Mouse (Mus musculus): ENCODE results near the gene Lrp1. TPM values are rescaled to one million over a fixed set of nuclear protein-coding genes. Genes with fewer than 3 reads are reported as not detected.

The Lrp1 gene
- total RNA-seq, 1 experiment from 2014 or later: 3.2 TPM

DNA sequence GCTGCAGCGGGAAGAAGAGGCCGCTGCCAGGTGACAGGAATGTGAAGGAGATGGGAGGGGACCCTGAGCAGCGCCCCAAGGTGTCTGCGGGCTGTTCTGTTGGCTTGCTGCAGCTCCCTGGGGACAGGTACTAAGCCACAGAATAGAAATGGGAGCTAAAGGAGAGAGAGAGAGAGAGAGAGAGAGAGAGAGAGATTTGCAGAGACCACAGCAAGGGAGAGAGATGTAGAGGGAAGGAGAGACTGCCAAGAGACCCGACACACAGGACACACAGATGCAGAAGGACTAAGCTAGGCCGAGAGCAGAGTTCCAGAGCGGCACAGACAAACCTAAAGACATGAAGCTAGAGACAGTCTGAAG is 108.7 kb downstream of the Lrp1 start:
- no peak for ATAC-seq (replicated peaks; ENCODE audit: low read depth, poor library complexity, severe bottlenecking)

DNA sequence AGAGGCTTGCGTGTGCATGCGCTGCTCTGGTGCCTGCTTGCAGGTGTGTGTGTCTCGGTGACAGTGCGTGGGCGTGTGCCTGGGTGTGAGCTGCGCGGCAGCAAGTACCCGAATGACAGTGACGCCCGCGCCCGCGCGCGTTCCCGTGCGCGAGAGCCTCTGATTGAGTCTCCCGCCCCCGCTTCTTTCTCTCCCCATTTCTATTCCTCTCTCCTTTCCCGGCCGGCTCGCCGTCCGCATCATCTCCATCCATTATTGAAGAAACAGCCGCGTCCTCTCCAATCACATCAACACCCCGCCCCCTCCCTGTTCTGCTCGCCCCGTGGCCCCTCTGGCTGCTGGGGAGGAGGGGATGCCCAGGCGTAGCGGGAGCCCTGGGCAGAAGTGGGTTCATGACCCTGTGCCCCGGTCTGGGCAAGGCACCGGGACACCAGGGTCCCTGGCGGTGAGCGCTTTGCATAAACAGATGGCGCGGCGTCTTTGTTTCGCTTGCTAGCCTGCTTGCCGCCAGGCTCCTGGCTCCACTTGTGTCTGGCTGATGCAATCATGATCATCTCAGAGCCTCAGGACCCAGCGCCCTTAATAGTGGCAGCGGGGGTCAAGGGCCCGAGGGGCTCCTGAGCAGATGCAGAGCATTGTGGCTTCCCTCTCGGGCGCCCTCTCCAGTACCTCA is 109.2 kb downstream of the Lrp1 start:
- ATAC-seq (replicated peaks; ENCODE audit: low read depth, poor library complexity, severe bottlenecking): 0 out of 2 replicates have a peak, but pooled peaks have one; percentile 1

DNA sequence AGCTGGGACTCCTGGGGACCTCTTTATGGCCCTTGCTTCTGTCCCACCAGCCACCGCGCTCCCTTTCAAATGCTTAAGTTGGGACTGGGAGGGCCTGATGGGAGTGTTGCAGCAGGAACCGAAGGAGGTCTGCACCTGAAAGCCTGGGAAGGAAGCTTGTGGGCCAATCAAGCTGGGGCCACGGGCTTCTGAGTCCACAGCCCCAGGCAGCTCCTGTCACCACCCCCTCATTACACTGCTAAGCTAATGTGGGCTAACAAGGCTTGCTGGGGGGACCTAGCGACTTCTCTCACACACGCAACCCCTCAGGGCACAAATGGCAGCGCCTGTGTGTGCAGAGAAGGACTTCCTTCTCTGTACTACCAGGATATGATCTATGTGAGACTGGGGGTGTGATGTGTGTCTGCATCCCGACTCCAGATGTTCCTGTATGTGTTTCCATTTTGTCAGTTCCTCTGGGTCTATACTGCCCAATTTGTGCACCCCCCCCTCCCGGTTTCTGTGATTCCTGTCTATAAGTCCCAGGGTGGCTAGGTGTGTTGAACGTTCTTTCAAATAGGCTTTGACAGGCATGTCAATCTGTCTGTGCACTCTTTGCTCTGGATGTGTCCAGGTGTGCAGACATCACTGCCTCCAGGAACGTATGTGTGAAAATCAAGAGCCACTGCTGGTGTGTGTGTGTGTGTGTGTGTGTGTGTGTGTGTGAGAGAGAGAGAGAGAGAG is 109.9 kb downstream of the Lrp1 start:
- no peak for ATAC-seq (replicated peaks; ENCODE audit: low read depth, poor library complexity, severe bottlenecking)

DNA sequence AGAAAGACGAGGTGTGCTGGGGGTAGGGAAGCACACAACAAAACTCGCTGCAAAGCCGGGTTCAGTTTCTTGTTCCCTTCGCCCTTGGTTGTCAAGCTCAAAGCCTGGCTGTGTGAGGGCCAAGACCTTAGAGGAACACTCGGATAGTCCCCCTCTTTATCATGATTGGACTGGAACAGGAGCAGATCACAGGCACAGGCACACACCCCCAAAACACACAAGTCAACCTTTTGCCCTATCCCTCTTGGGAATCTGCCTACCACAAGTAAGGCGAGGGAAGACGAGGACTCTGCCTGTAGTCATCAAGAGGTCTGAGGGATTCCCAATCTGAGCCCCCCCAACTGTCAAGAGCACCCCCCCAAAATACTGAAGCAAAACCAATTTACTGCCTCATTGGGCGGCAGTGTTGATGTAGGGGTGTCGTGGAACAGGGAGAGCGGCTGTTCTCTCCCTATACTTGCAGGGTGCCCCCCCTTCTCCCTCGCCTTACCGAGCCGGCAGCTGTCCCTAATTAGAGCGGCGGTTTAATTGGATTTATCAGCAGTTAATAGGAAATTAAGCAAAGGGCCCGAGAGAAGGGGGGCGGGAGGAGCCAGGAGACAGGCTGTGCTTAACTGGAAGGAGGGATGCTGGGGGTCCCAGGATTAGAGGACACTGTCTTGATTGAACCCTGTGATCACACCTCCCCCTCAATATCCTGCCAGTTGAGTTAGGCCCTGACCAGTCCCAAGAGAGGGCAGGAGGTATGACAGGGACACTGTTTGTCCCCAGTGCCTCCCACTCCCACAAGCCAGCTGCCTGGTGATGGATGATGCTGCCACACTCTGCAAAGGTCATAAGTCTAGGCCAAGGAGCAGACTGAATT is 110.9 kb downstream of the Lrp1 start:
- ATAC-seq (replicated peaks; ENCODE audit: low read depth, poor library complexity, severe bottlenecking): no peak

DNA sequence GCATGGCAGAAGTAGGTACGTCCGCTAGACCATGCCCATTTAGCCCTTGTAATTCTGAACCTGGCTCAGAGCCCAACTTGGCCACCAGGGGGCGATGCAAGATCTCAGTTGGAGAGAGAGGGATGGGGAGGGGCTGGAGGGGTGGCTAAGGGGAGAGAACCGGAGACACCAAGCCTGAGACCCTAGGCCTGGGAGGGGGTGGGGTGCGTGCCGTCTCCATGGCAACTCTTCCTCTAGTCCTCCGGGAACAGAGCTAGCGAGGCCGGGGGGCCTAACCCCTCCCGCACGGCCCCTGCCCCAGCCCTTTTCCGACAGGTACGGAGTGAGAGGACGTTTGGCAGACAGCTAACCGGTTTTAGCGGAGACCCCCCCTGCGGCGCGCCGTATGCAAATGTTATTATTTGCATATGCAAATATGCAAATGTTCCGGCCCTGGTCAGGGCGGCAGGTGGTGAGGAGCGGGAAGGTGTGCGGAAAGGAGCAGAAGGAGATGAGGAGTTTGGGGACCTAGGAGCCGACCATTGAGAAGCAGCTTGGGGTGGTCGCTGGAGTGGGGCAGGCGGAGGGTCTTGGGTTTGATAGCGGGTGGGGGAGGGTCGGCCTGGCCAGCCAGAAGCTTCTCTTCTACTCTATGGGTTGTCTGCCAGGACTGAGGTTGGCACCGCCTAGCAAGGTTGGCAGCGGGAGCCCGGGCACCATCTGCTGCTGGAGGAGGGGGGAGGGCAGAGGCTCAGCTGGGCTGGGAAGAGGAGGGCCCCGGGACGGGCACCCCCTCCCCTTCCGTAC is 111.7 kb downstream of the Lrp1 start:
- peak; percentile 33 for ATAC-seq (replicated peaks; ENCODE audit: low read depth, poor library complexity, severe bottlenecking)

DNA sequence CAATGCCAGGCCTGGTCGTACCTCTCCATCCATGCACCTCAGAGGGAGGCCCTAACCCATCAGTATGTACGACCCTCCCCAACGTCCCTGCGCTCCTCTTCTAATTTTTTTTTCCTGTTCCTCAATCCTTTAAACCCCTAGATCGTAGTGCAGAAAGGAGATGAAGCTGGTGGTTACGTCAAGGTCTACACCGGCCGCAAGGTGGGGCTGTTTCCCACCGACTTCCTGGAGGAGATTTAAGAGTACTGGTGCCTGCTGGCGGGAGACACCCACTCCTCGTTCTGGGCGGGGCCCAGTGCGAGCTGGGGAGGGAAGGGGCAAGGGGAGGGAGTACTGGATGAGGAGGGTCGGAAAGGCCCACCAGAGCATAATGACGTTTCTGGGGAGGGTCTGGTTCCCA is 112.7 kb downstream of the Lrp1 start:
- peak; percentile 50 for ATAC-seq (replicated peaks; ENCODE audit: low read depth, poor library complexity, severe bottlenecking)

DNA sequence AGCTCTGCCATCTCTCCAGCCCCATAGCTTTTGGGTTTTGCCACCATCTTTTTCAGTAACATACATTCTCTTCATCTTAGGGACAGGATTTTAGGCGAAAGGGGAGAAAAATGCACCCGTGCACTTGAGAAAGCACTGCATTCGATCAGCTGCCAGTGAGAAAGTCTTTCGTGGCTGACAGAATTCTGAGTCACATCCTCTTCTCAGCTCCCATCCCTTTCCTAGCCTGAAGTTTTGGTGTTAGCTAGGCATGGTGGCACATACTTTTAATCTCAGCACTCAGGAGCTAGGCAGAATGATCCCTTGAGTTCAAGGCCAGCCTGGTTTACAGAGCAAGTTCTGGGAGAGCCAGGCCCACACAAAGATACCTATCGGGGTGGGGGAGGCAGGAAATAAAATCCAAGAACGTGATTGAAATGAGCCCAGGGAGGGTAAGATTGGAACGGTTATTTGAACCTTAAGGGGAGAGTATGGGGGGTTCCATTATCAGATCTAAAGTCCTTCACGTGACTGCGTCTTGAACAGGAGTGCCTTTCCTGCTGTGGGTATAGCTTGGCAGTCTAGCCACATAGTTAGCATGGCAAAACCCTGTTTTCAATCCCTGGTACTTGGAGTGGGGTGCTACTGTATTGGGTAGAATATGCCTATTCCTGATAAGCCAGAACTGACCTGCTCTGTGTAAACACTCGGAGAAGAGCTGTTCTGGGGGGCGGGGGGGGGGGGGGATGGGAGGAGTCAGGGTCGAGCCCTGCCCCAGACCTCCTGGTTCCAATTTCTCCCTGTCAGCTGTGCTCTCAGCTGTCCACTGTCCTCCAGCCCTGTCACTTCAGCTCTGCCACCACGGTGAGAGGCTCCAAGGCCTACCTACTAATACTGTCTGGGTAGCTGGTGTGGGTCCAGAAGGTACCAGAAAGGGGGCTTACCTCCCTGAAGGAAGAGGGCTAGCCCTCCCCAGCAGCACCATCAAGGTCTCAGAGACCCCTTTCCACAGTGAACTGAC is 119.8 kb downstream of the Lrp1 start, which contains the start of gene Stac3:
Stac3 (plus strand) TSS at position 793 of the 1,000 bp plus-strand sequence.
- ATAC-seq (replicated peaks; ENCODE audit: low read depth, poor library complexity, severe bottlenecking): no peak

DNA sequence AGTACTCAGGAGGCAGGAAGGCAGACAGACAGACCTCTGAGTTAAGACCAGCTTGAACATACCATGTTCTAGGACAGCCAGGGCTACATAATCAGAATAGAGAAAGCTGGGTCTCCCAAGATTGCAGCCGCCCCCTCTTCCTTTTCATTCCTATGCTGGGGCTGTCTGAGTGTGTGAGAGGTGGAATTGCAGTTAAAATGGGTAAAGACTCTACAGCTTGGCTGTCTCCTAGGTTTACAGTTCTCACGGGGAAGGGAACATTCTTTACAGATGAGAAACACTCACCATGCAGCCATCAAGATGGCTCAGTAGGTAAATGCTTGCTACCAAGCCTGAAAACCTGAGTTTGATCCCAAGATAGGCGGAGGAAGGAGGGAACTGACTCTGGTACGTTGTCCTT is 120.9 kb downstream of the Lrp1 start:
- ATAC-seq (replicated peaks; ENCODE audit: low read depth, poor library complexity, severe bottlenecking): no peak

DNA sequence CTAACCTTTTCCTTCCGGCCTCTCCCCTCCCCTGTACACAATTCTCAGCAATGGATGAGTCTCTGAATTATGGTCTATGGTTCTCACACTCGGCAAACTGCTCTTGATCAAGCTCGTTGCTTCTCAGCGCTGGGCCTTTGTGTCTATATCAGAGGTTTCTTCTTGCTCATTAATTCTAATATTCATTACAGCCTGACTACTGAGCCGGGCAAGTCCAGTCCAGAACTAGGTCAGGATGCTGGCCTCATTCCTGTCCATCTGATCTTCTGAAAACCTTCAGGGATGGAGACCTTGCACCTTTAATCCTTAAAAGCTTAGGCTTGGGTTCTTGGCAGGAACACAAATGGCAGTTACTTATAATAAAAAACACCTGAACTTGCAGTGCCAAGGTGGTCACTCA is 121.4 kb downstream of the Lrp1 start:
- no peak for ATAC-seq (replicated peaks; ENCODE audit: low read depth, poor library complexity, severe bottlenecking)

DNA sequence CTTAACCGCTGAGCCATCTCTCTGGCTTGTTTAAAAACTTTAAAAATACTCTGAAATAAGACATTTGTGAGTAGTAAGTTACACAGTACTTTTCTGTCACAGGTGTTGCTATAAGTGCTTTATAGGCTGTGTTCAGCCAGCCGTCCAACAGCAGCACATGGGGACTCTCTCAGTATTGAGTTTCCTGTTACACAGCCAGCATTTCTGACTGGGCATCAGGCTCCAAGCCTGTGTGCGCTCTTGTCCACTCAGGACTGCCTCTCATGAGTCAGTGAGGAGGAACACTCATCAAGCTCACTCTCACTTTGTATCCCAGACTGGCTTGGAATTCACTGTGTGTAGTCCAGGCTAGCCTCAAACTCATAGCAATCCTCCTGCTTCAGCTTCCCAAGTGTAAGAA is 124.8 kb downstream of the Lrp1 start:
- no peak for ATAC-seq (replicated peaks; ENCODE audit: low read depth, poor library complexity, severe bottlenecking)

DNA sequence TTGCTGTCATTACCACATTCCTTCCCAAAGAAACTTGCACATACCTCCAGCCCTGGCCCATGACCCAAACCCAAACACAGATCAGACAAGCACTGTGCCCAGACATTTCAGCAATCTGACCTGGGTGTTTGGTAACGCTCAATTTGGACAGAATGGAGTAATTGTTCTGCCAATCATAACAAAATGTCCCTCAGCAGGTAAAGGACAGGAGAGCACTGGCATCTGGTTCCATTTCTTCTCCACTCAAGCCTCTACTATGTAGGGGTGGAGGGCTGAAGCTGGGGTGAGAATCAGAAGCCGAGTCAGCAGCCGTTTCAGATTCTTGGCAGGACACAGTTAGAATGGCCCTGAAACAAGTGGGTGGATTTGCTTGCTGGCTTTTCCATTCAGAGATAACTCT is 128.8 kb downstream of the Lrp1 start:
- ATAC-seq (replicated peaks; ENCODE audit: low read depth, poor library complexity, severe bottlenecking): no peak

DNA sequence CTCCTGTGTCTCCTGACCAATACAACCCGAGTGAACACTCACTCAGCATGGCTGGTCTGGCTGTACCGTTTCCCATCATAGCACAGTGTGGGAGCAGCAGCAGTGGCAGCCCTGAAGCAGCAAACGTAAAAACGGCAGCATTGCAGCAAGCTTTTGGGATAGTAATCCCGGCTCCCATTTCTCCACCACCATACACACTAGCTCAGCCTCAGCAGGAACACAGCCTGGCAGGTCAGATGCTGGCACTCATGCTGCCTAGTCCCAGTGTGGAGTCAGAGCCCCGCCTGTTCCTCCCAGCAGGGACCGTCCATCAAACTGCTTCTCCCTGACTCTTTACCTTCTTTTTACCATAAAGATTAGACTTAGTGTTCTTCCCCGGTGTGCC is 129.8 kb downstream of the Lrp1 start:
- no peak for ATAC-seq (replicated peaks; ENCODE audit: low read depth, poor library complexity, severe bottlenecking)

DNA sequence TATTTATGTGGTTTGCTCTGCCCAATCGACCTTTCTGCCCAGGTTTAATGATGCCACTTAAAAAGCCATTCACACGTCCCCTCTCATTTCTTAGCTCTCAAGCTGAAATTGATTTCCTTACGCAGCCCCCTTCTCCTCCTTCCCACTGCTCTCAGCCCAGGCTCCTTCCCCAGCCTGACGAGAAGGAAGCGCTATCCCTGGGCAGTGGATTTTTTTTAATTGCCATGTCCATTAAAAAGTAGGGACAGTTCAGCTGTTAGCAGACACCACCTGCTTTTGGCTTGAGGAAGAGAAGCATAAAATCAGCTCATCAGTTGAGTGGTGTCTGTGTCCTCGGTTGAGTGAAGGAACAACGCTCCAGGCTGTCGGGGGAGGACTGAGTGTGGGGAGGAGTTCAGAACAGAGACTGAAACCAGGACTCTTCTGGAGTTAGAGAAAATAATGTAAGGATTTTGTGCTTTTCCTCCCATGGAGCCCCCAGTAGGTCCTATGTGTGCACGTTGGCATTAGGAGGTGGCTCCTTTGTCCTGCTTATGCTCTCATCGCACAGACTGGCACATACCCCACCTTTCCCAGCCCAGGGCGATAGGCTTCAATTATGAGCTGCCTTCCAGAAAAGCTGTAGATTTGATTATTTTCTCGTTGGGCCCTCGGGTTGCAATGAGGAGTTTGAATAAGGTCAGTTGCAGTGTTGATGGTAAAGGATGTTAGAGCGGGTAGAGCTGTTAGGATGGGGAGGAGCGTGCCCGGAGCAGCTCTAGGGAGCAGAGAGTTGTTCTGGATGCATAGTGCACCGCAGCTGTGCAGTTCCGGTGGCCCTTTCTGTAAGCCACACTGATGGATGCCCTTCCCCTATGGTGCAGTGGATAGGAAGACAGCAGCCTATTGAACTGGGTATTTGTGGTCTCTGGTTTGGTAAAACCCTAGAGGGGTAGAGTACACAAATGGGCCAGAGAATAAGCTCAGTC is 130.5 kb downstream of the Lrp1 start:
- no peak for ATAC-seq (replicated peaks; ENCODE audit: low read depth, poor library complexity, severe bottlenecking)

DNA sequence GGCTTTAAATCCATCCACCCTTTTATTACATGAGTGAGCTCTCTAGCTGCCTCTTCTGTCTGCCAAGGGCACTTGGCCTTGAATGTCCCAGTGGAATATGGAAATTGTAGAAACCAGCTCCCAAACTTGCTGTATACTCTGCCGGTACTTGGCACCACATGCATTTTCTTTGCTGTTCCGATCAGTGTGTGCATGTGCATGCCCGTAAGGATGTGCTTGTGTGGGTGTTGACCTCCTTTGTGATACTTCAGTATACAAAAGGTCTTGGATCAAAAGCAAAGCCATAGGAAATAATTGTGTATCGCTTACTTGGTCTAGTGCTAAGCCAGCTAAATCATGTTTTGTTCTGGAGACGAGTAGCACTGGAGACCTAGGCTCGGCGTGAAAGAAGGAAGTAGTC is 132.1 kb downstream of the Lrp1 start:
- ATAC-seq (replicated peaks; ENCODE audit: low read depth, poor library complexity, severe bottlenecking): no peak
